Mouse (Mus musculus) neutrophil, adult 5-6 weeks (primary cell): ENCODE measurements around the gene Slc41a2. TPM values are rescaled to one million over a fixed set of nuclear protein-coding genes. Genes with fewer than 3 reads are reported as not detected.
"Not testable (repeated sequence)": the region's sequence is repeated elsewhere in the genome, so short reads cannot be mapped to it uniquely, and the experiment has no call there.

Source experiments
- ATAC-seq: fragments of 151-379, 151-347 bp; 2 replicates; pipeline ENCODE4 v1.8.0; 2017; ENCODE audit warnings: mild to moderate bottlenecking, moderate TSS enrichment; ENCODE audit not compliant: insufficient number of reproducible peaks, poor library complexity, low FRiP score, severe bottlenecking; ENCODE audit errors: extremely low read depth
- total RNA-seq: library from RNA; stranded (forward); fragments of 200-1000 nt; gene quantifications from 2 replicates; pipeline ENCODE4 v1.2.3, GENCODE M21; 2017

Slc41a2 gene
- total RNA-seq, result 12.9 and 15.1 TPM in 2 replicates

- peak; percentile 44 for ATAC-seq
Measured at GRCm38 (mm10) chr10:83337159-83337951, at the start of gene Slc41a2. Slc41a2 (minus strand) TSS chr10:83337882.

- ATAC-seq, result no peak
Measured at GRCm38 (mm10) chr10:83385330-83385910, 47.7 kb upstream of the Slc41a2 start.

GRCm38 (mm10) chr10:83384456-83385215 lies 47.0 kb upstream of the Slc41a2 start:
- ATAC-seq, result no peak

- ATAC-seq, result no peak
Measured at GRCm38 (mm10) chr10:83383863-83384262, 46.2 kb upstream of the Slc41a2 start.

GRCm38 (mm10) chr10:83382988-83383387 lies 45.3 kb upstream of the Slc41a2 start:
- ATAC-seq, result no peak

- no peak for ATAC-seq
Measured at GRCm38 (mm10) chr10:83382528-83382927, 44.8 kb upstream of the Slc41a2 start.

- no peak for ATAC-seq
Measured at GRCm38 (mm10) chr10:83380501-83380900, 42.8 kb upstream of the Slc41a2 start.

GRCm38 (mm10) chr10:83378083-83378833 lies 40.6 kb upstream of the Slc41a2 start:
- ATAC-seq, result no peak

GRCm38 (mm10) chr10:83376911-83377682 lies 39.4 kb upstream of the Slc41a2 start:
- ATAC-seq, result no peak

- not testable (repeated sequence) for ATAC-seq
Measured at GRCm38 (mm10) chr10:83375458-83375857, 37.8 kb upstream of the Slc41a2 start.

GRCm38 (mm10) chr10:83374045-83374656 lies 36.5 kb upstream of the Slc41a2 start:
- no peak for ATAC-seq

- no peak for ATAC-seq
Measured at GRCm38 (mm10) chr10:83368918-83369317, 31.2 kb upstream of the Slc41a2 start.

GRCm38 (mm10) chr10:83363451-83363850 lies 25.8 kb upstream of the Slc41a2 start:
- no peak for ATAC-seq

GRCm38 (mm10) chr10:83361643-83362382 lies 24.1 kb upstream of the Slc41a2 start:
- no peak for ATAC-seq

- no peak for ATAC-seq
Measured at GRCm38 (mm10) chr10:83360356-83360755, 22.7 kb upstream of the Slc41a2 start.

GRCm38 (mm10) chr10:83359956-83360355 lies 22.3 kb upstream of the Slc41a2 start, which contains the start of gene D10Wsu102e:
D10Wsu102e (plus strand) TSS chr10:83360221.
- ATAC-seq, result peak; percentile 97

GRCm38 (mm10) chr10:83359451-83359850 lies 21.8 kb upstream of the Slc41a2 start:
- ATAC-seq, result no peak
